Mouse (Mus musculus): ENCODE measurements around the gene Cntn5. TPM values are rescaled to one million over a fixed set of nuclear protein-coding genes. Genes with fewer than 3 reads are reported as not detected.
"Not testable (repeated sequence)": the region's sequence is repeated elsewhere in the genome, so short reads cannot be mapped to it uniquely, and the experiment has no call there.

Cntn5 gene
- total RNA-seq, 1 experiment from 2014 or later: not detected

- no peak for ATAC-seq (replicated peaks in 1 of 2; ENCODE audit: insufficient read depth in 1 of 2, low FRiP score in 2 of 2, low TSS enrichment in 1 of 2, low read depth in 1 of 2, poor library complexity in 2 of 2, severe bottlenecking in 2 of 2)
These were observed 238.8 kb downstream of the Cntn5 start for GRCm38 (mm10) chr9:10665756-10666155.

GRCm38 (mm10) chr9:10663101-10663500, 241.5 kb downstream of the Cntn5 start:
- ATAC-seq (replicated peaks in 1 of 2; ENCODE audit: insufficient read depth in 1 of 2, low FRiP score in 2 of 2, low TSS enrichment in 1 of 2, low read depth in 1 of 2, poor library complexity in 2 of 2, severe bottlenecking in 2 of 2): no peak

- ATAC-seq (replicated peaks in 1 of 2; ENCODE audit: insufficient read depth in 1 of 2, low FRiP score in 2 of 2, low TSS enrichment in 1 of 2, low read depth in 1 of 2, poor library complexity in 2 of 2, severe bottlenecking in 2 of 2): no peak
These were observed 245.1 kb downstream of the Cntn5 start for GRCm38 (mm10) chr9:10659478-10659877.

- ATAC-seq (replicated peaks in 1 of 2; ENCODE audit: insufficient read depth in 1 of 2, low FRiP score in 2 of 2, low TSS enrichment in 1 of 2, low read depth in 1 of 2, poor library complexity in 2 of 2, severe bottlenecking in 2 of 2): no peak
These were observed 246.5 kb downstream of the Cntn5 start for GRCm38 (mm10) chr9:10658086-10658485.

GRCm38 (mm10) chr9:10657144-10657748, 247.3 kb downstream of the Cntn5 start:
- ATAC-seq (replicated peaks in 1 of 2; ENCODE audit: insufficient read depth in 1 of 2, low FRiP score in 2 of 2, low TSS enrichment in 1 of 2, low read depth in 1 of 2, poor library complexity in 2 of 2, severe bottlenecking in 2 of 2): no peak

- ATAC-seq (replicated peaks in 1 of 2; ENCODE audit: insufficient read depth in 1 of 2, low FRiP score in 2 of 2, low TSS enrichment in 1 of 2, low read depth in 1 of 2, poor library complexity in 2 of 2, severe bottlenecking in 2 of 2): no peak
These were observed 253.9 kb downstream of the Cntn5 start for GRCm38 (mm10) chr9:10650632-10651031.

GRCm38 (mm10) chr9:10645951-10646350, 258.6 kb downstream of the Cntn5 start:
- ATAC-seq (replicated peaks in 1 of 2; ENCODE audit: insufficient read depth in 1 of 2, low FRiP score in 2 of 2, low TSS enrichment in 1 of 2, low read depth in 1 of 2, poor library complexity in 2 of 2, severe bottlenecking in 2 of 2): no peak

GRCm38 (mm10) chr9:10645045-10645830, 259.3 kb downstream of the Cntn5 start:
- ATAC-seq (replicated peaks in 1 of 2; ENCODE audit: insufficient read depth in 1 of 2, low FRiP score in 2 of 2, low TSS enrichment in 1 of 2, low read depth in 1 of 2, poor library complexity in 2 of 2, severe bottlenecking in 2 of 2): no peak

- no peak for ATAC-seq (replicated peaks in 1 of 2; ENCODE audit: insufficient read depth in 1 of 2, low FRiP score in 2 of 2, low TSS enrichment in 1 of 2, low read depth in 1 of 2, poor library complexity in 2 of 2, severe bottlenecking in 2 of 2)
These were observed 286.5 kb downstream of the Cntn5 start for GRCm38 (mm10) chr9:10618036-10618435.

- ATAC-seq (replicated peaks in 1 of 2; ENCODE audit: insufficient read depth in 1 of 2, low FRiP score in 2 of 2, low TSS enrichment in 1 of 2, low read depth in 1 of 2, poor library complexity in 2 of 2, severe bottlenecking in 2 of 2): no peak
These were observed 329.0 kb downstream of the Cntn5 start for GRCm38 (mm10) chr9:10575346-10576241.

- no peak for ATAC-seq (replicated peaks in 1 of 2; ENCODE audit: insufficient read depth in 1 of 2, low FRiP score in 2 of 2, low TSS enrichment in 1 of 2, low read depth in 1 of 2, poor library complexity in 2 of 2, severe bottlenecking in 2 of 2)
These were observed 334.7 kb downstream of the Cntn5 start for GRCm38 (mm10) chr9:10569830-10570229.

- not testable (repeated sequence) for ATAC-seq (replicated peaks in 1 of 2; ENCODE audit: insufficient read depth in 1 of 2, low FRiP score in 2 of 2, low TSS enrichment in 1 of 2, low read depth in 1 of 2, poor library complexity in 2 of 2, severe bottlenecking in 2 of 2)
These were observed 363.7 kb downstream of the Cntn5 start for GRCm38 (mm10) chr9:10540877-10541276.

- no peak for ATAC-seq (replicated peaks in 1 of 2; ENCODE audit: insufficient read depth in 1 of 2, low FRiP score in 2 of 2, low TSS enrichment in 1 of 2, low read depth in 1 of 2, poor library complexity in 2 of 2, severe bottlenecking in 2 of 2)
These were observed 372.3 kb downstream of the Cntn5 start for GRCm38 (mm10) chr9:10532248-10532647.

GRCm38 (mm10) chr9:10531087-10531486, 373.5 kb downstream of the Cntn5 start:
- no peak for ATAC-seq (replicated peaks in 1 of 2; ENCODE audit: insufficient read depth in 1 of 2, low FRiP score in 2 of 2, low TSS enrichment in 1 of 2, low read depth in 1 of 2, poor library complexity in 2 of 2, severe bottlenecking in 2 of 2)

- ATAC-seq (replicated peaks in 1 of 2; ENCODE audit: insufficient read depth in 1 of 2, low FRiP score in 2 of 2, low TSS enrichment in 1 of 2, low read depth in 1 of 2, poor library complexity in 2 of 2, severe bottlenecking in 2 of 2): no peak
These were observed 375.0 kb downstream of the Cntn5 start for GRCm38 (mm10) chr9:10529528-10529927.

- no peak for ATAC-seq (replicated peaks in 1 of 2; ENCODE audit: insufficient read depth in 1 of 2, low FRiP score in 2 of 2, low TSS enrichment in 1 of 2, low read depth in 1 of 2, poor library complexity in 2 of 2, severe bottlenecking in 2 of 2)
These were observed 375.5 kb downstream of the Cntn5 start for GRCm38 (mm10) chr9:10529113-10529512.

- ATAC-seq (replicated peaks in 1 of 2; ENCODE audit: insufficient read depth in 1 of 2, low FRiP score in 2 of 2, low TSS enrichment in 1 of 2, low read depth in 1 of 2, poor library complexity in 2 of 2, severe bottlenecking in 2 of 2): no peak
These were observed 375.9 kb downstream of the Cntn5 start for GRCm38 (mm10) chr9:10528692-10529091.
